Mouse (Mus musculus): ENCODE results near the gene Arrdc2.

DNA sequence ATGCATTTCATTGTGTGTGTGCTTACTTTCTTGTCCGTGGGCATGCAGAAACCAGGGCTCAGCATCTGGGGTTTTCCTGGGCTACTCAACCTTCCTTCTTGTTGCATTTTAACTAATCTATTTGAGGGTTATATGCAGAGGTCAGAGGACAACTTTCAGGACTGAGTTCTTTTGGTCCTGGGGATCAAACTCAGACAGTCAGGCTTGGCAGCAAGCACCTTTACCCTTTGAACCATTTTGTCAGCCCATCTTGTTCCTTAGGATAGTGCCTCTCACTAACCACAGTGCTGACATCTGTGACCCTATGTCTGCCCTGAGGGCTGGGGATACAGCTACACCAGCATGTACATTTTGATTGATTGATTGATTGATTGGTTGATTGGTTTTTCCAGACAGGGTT lies 11.7 kb downstream of the Arrdc2 start:
- no peak for TF ChIP-seq CTCF (IDR thresholded peaks at IDR 0.05 in 2 of 3, conservative IDR thresholded peaks at IDR 0.05 in 1 of 3; ENCODE audit: control insufficient read depth in 1 of 3, insufficient read depth in 1 of 3, low read depth in 2 of 3, low read length in 3 of 3, poor library complexity in 1 of 3, severe bottlenecking in 1 of 3)
- no peak for TF ChIP-seq RAD21 (IDR thresholded peaks at IDR 0.05; ENCODE audit: low read depth, low read length)
- no peak for TF ChIP-seq SMC3 (IDR thresholded peaks at IDR 0.05; ENCODE audit: low read depth, low read length)
- no peak for TF ChIP-seq GATA1 (IDR thresholded peaks at IDR 0.05; ENCODE audit: low read depth, low read length)
- TF ChIP-seq ZC3H11A (IDR thresholded peaks at IDR 0.05; ENCODE audit: low read depth, low read length), result no peak
- TF ChIP-seq EP300 (IDR thresholded peaks at IDR 0.05; ENCODE audit: low read depth in 1 of 2, low read length in 2 of 2), result no peak
- no peak for TF ChIP-seq CHD2 (IDR thresholded peaks at IDR 0.05; ENCODE audit: low read length)
- TF ChIP-seq USF2 (IDR thresholded peaks at IDR 0.05; ENCODE audit: borderline replicate concordance in 1 of 2, insufficient read depth in 1 of 2, low read depth in 1 of 2, low read length in 2 of 2), result no peak
- TF ChIP-seq POLR2A (IDR thresholded peaks at IDR 0.05; ENCODE audit: control insufficient read depth in 1 of 2, insufficient read depth in 1 of 2, low read depth in 1 of 2, low read length in 2 of 2, poor library complexity in 1 of 2), result no peak
- no peak for TF ChIP-seq GABPA (IDR thresholded peaks at IDR 0.05; ENCODE audit: low read depth, low read length)
- TF ChIP-seq POLR2AphosphoS2 (IDR thresholded peaks at IDR 0.05; ENCODE audit: low read length), result no peak
- no peak for TF ChIP-seq E2F4 (IDR thresholded peaks at IDR 0.05; ENCODE audit: borderline replicate concordance, low read depth, low read length)
- TF ChIP-seq ZKSCAN1 (IDR thresholded peaks at IDR 0.05; ENCODE audit: low read depth, low read length), result no peak
- TF ChIP-seq ZNF384 (IDR thresholded peaks at IDR 0.05; ENCODE audit: low read depth, low read length), result no peak

Data from MEL (cell line).